Mouse (Mus musculus): ENCODE measurements around the gene Tspan33.

DNA sequence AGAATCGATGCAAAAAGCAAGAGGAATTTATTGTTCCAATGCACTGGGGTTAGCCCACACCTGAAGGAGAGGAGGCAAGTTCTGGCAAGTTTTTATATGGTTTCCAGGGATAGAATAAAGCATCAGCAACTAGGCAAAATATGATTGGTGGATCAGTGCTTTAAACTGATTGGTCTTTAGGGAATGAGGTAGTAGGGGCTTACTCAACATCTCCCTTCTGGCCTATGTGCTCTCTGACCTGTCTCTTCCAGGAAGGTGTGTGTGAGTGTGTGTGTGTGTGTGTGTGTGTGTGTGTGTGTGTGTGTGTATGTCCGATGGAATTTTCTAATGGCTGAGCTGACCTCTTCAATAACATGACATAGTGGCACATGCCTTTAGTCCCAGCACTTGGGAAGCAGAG is 34.1 kb upstream of the Tspan33 start:
- TF ChIP-seq CTCF (IDR thresholded peaks at IDR 0.05) (no peak), EP300 (IDR thresholded peaks at IDR 0.05) (no peak)

Data from lung, postnatal 0 days (tissue).